Mouse (Mus musculus) megakaryocyte progenitor cell, adult 5-6 weeks (primary cell): ENCODE measurements around the gene Mrps35. TPM values are rescaled to one million over a fixed set of nuclear protein-coding genes. Genes with fewer than 3 reads are reported as not detected.

Experiments used
- ATAC-seq: replicated peaks from 2 replicates; pipeline ENCODE4 v1.8.0; 2016; ENCODE audit warnings: mild to moderate bottlenecking, moderate TSS enrichment, inconsistent platforms; ENCODE audit not compliant: poor library complexity
- total RNA-seq, 2 experiments: library from RNA; stranded (forward) in 1 of 2; stranded (reverse) in 1 of 2; fragments of 157-497, 149-512 nt in 1 of 2; fragments of 200-1000 nt in 1 of 2; gene quantifications; 2 replicates each; pipeline versions ENCODE4 v1.2.3 to v1.2.4; 2015 to 2017

Gene Mrps35
- total RNA-seq (2015) = 101 and 103 TPM in 2 replicates
- 87.8 and 94.0 TPM in 2 replicates for total RNA-seq (2017)

GRCm38 (mm10) chr6:147042291-147043290, at the start of gene Mrps35:
Mrps35 (plus strand) TSS chr6:147042764.
- peak; percentile 98 for ATAC-seq

- ATAC-seq = peak; percentile 73
These were observed 48.3 kb upstream of the Mrps35 start for GRCm38 (mm10) chr6:146994236-146994635.

- ATAC-seq = no peak
These were observed 47.2 kb upstream of the Mrps35 start for GRCm38 (mm10) chr6:146995391-146995790.

- no peak for ATAC-seq
These were observed 46.7 kb upstream of the Mrps35 start for GRCm38 (mm10) chr6:146995878-146996277.

GRCm38 (mm10) chr6:146997006-146997405, 45.6 kb upstream of the Mrps35 start:
- ATAC-seq = no peak

- no peak for ATAC-seq
These were observed 43.9 kb upstream of the Mrps35 start for GRCm38 (mm10) chr6:146998710-146999109.

- no peak for ATAC-seq
These were observed 43.3 kb upstream of the Mrps35 start for GRCm38 (mm10) chr6:146999302-146999701.

- no peak for ATAC-seq
These were observed 42.8 kb upstream of the Mrps35 start for GRCm38 (mm10) chr6:146999755-147000154.

- ATAC-seq = peak; percentile 86
These were observed 34.4 kb upstream of the Mrps35 start for GRCm38 (mm10) chr6:147008148-147008547.

GRCm38 (mm10) chr6:147010358-147010757, 32.2 kb upstream of the Mrps35 start:
- ATAC-seq = no peak

GRCm38 (mm10) chr6:147010811-147011520, 31.6 kb upstream of the Mrps35 start:
- no peak for ATAC-seq

GRCm38 (mm10) chr6:147011555-147011954, 31.0 kb upstream of the Mrps35 start:
- no peak; the same call in 1 of the 2 replicates for ATAC-seq

GRCm38 (mm10) chr6:147011977-147012376, 30.6 kb upstream of the Mrps35 start:
- no peak for ATAC-seq

GRCm38 (mm10) chr6:147013546-147013945, 29.0 kb upstream of the Mrps35 start:
- ATAC-seq = peak; percentile 60

- no peak for ATAC-seq
These were observed 24.7 kb upstream of the Mrps35 start for GRCm38 (mm10) chr6:147017906-147018305.

GRCm38 (mm10) chr6:147018364-147018763, 24.2 kb upstream of the Mrps35 start:
- no peak for ATAC-seq

GRCm38 (mm10) chr6:147021181-147021580, 21.4 kb upstream of the Mrps35 start:
- no peak for ATAC-seq

GRCm38 (mm10) chr6:147022375-147023132, 20.0 kb upstream of the Mrps35 start:
- no peak; the same call in 1 of the 2 replicates for ATAC-seq

- no peak for ATAC-seq
These were observed 19.5 kb upstream of the Mrps35 start for GRCm38 (mm10) chr6:147023133-147023395.

GRCm38 (mm10) chr6:147023568-147023967, 19.0 kb upstream of the Mrps35 start:
- ATAC-seq = peak; percentile 42

- ATAC-seq = no peak
These were observed 17.8 kb upstream of the Mrps35 start for GRCm38 (mm10) chr6:147024761-147025160.
